Mouse (Mus musculus): Measurements from ENCODE around the gene Gpr88. TPM values are rescaled to one million over a fixed set of nuclear protein-coding genes. Genes with fewer than 3 reads are reported as not detected.

The Gpr88 gene
- polyA plus RNA-seq, 1 experiment from 2014 or later = 1.1 TPM

- ATAC-seq = no peak
- Histone ChIP-seq H3K9me3 (ENCODE audit: control insufficient read depth, low read length) (no peaks in the 10 kb centered on the region), H3K9ac (ENCODE audit: low read depth, low read length) (no peak overlapping the region), H3K36me3 (ENCODE audit: control insufficient read depth, insufficient read depth, low read length) (no peaks in the 10 kb centered on the region), H3K4me2 (ENCODE audit: low read depth, low read length) (no peak overlapping the region), H3K27me3 (replicated peaks; ENCODE audit: control insufficient read depth, insufficient read depth, low read length) (no peaks in the 10 kb centered on the region), H3K4me1 (ENCODE audit: control insufficient read depth, insufficient read depth, low read length) (no peaks in the 10 kb centered on the region), H3K27ac (ENCODE audit: low read length) (no peak overlapping the region), H3K4me3 (ENCODE audit: low read length) (no peak overlapping the region)
- WGBS = 93% methylated on average over 6 of the region's 6 CpGs
Measured at GRCm38 (mm10) chr3:116281663-116282062, 28.4 kb upstream of the Gpr88 start.

- Histone ChIP-seq H3K4me1 (ENCODE audit: control insufficient read depth, insufficient read depth, low read length) (no peaks in the 10 kb centered on the region), H3K27me3 (replicated peaks; ENCODE audit: control insufficient read depth, insufficient read depth, low read length) (no peaks in the 10 kb centered on the region), H3K36me3 (ENCODE audit: control insufficient read depth, insufficient read depth, low read length) (no peaks in the 10 kb centered on the region), H3K9ac (ENCODE audit: low read depth, low read length) (no peak overlapping the region), H3K4me2 (ENCODE audit: low read depth, low read length) (no peak overlapping the region), H3K27ac (ENCODE audit: low read length) (no peak overlapping the region), H3K4me3 (ENCODE audit: low read length) (no peak overlapping the region), H3K9me3 (ENCODE audit: control insufficient read depth, low read length) (no peaks in the 10 kb centered on the region)
- ATAC-seq = no peak
- 75% methylated on average over 8 of the region's 8 CpGs for WGBS
Measured at GRCm38 (mm10) chr3:116277146-116277545, 23.8 kb upstream of the Gpr88 start.

GRCm38 (mm10) chr3:116271679-116272078 is 18.4 kb upstream of the Gpr88 start:
- Histone ChIP-seq H3K9ac (ENCODE audit: low read depth, low read length) (no peak overlapping the region), H3K4me1 (ENCODE audit: control insufficient read depth, insufficient read depth, low read length) (no peaks in the 10 kb centered on the region), H3K27ac (ENCODE audit: low read length) (no peak overlapping the region), H3K9me3 (ENCODE audit: control insufficient read depth, low read length) (no peaks in the 10 kb centered on the region), H3K27me3 (replicated peaks; ENCODE audit: control insufficient read depth, insufficient read depth, low read length) (no peaks in the 10 kb centered on the region), H3K4me2 (ENCODE audit: low read depth, low read length) (no peak overlapping the region), H3K4me3 (ENCODE audit: low read length) (no peak overlapping the region), H3K36me3 (ENCODE audit: control insufficient read depth, insufficient read depth, low read length) (no peaks in the 10 kb centered on the region)
- no peak for ATAC-seq
- WGBS = 80% methylated on average over 6 of the region's 6 CpGs

GRCm38 (mm10) chr3:116267036-116267654 is 13.8 kb upstream of the Gpr88 start:
- H3K4me2 ChIP-seq (ENCODE audit: low read depth, low read length) = no peak overlapping the region
- no peaks in the 10 kb centered on the region for H3K27me3 ChIP-seq (replicated peaks; ENCODE audit: control insufficient read depth, insufficient read depth, low read length)
- H3K36me3 ChIP-seq (ENCODE audit: control insufficient read depth, insufficient read depth, low read length) = no peaks in the 10 kb centered on the region
- ATAC-seq = no peak
- no peaks in the 10 kb centered on the region for H3K4me1 ChIP-seq (ENCODE audit: control insufficient read depth, insufficient read depth, low read length)
- H3K4me3 ChIP-seq (ENCODE audit: low read length) = no peak overlapping the region
- no peaks in the 10 kb centered on the region for H3K9me3 ChIP-seq (ENCODE audit: control insufficient read depth, low read length)
- WGBS = 94% methylated on average over 2 of the region's 2 CpGs
- H3K9ac ChIP-seq (ENCODE audit: low read depth, low read length) = no peak overlapping the region
- no peak overlapping the region for H3K27ac ChIP-seq (ENCODE audit: low read length)

- WGBS = 49% methylated on average over 3 of the region's 3 CpGs
- Histone ChIP-seq H3K9me3 (ENCODE audit: control insufficient read depth, low read length) (no peaks in the 10 kb centered on the region), H3K27me3 (replicated peaks; ENCODE audit: control insufficient read depth, insufficient read depth, low read length) (no peaks in the 10 kb centered on the region), H3K9ac (ENCODE audit: low read depth, low read length) (no peak overlapping the region), H3K36me3 (ENCODE audit: control insufficient read depth, insufficient read depth, low read length) (no peaks in the 10 kb centered on the region), H3K4me1 (ENCODE audit: control insufficient read depth, insufficient read depth, low read length) (no peaks in the 10 kb centered on the region), H3K4me2 (ENCODE audit: low read depth, low read length) (no peak overlapping the region), H3K27ac (ENCODE audit: low read length) (no peak overlapping the region), H3K4me3 (ENCODE audit: low read length) (no peak overlapping the region)
- ATAC-seq = no peak
Measured at GRCm38 (mm10) chr3:116266360-116266759, 13.1 kb upstream of the Gpr88 start.

GRCm38 (mm10) chr3:116263977-116264376 is 10.7 kb upstream of the Gpr88 start:
- no peak for ATAC-seq
- no peaks in the 10 kb centered on the region for H3K36me3 ChIP-seq (ENCODE audit: control insufficient read depth, insufficient read depth, low read length)
- H3K27me3 ChIP-seq (replicated peaks; ENCODE audit: control insufficient read depth, insufficient read depth, low read length) = no peaks in the 10 kb centered on the region
- no peak overlapping the region for H3K4me3 ChIP-seq (ENCODE audit: low read length)
- 82% methylated on average over 1 of the region's 1 CpGs for WGBS
- no peak overlapping the region for H3K4me2 ChIP-seq (ENCODE audit: low read depth, low read length)
- H3K9ac ChIP-seq (ENCODE audit: low read depth, low read length) = no peak overlapping the region
- no peak overlapping the region for H3K27ac ChIP-seq (ENCODE audit: low read length)
- H3K4me1 ChIP-seq (ENCODE audit: control insufficient read depth, insufficient read depth, low read length) = no peaks in the 10 kb centered on the region
- H3K9me3 ChIP-seq (ENCODE audit: control insufficient read depth, low read length) = no peaks in the 10 kb centered on the region

- H3K27me3 ChIP-seq (replicated peaks; ENCODE audit: control insufficient read depth, insufficient read depth, low read length) = no peaks in the 10 kb centered on the region
- no peak overlapping the region for H3K9ac ChIP-seq (ENCODE audit: low read depth, low read length)
- no peaks in the 10 kb centered on the region for H3K9me3 ChIP-seq (ENCODE audit: control insufficient read depth, low read length)
- no peak overlapping the region for H3K4me2 ChIP-seq (ENCODE audit: low read depth, low read length)
- no peak overlapping the region for H3K27ac ChIP-seq (ENCODE audit: low read length)
- ATAC-seq = no peak
- H3K36me3 ChIP-seq (ENCODE audit: control insufficient read depth, insufficient read depth, low read length) = no peaks in the 10 kb centered on the region
- no peak overlapping the region for H3K4me3 ChIP-seq (ENCODE audit: low read length)
- WGBS = 83% methylated on average over 5 of the region's 5 CpGs
- H3K4me1 ChIP-seq (ENCODE audit: control insufficient read depth, insufficient read depth, low read length) = no peaks in the 10 kb centered on the region
Measured at GRCm38 (mm10) chr3:116263061-116263460, 9.8 kb upstream of the Gpr88 start.

- Histone ChIP-seq H3K4me1 (ENCODE audit: control insufficient read depth, insufficient read depth, low read length) (peaks cover 20% of the 10 kb centered on the region), H3K27me3 (replicated peaks; ENCODE audit: control insufficient read depth, insufficient read depth, low read length) (peaks cover 20% of the 10 kb centered on the region), H3K9me3 (ENCODE audit: control insufficient read depth, low read length) (no peaks in the 10 kb centered on the region), H3K4me2 (ENCODE audit: low read depth, low read length) (no peak overlapping the region), H3K9ac (ENCODE audit: low read depth, low read length) (no peak overlapping the region), H3K36me3 (ENCODE audit: control insufficient read depth, insufficient read depth, low read length) (no peaks in the 10 kb centered on the region), H3K27ac (ENCODE audit: low read length) (no peak overlapping the region), H3K4me3 (ENCODE audit: low read length) (no peak overlapping the region)
- no peak for ATAC-seq
- 53% methylated on average over 5 of the region's 5 CpGs for WGBS
Measured at GRCm38 (mm10) chr3:116256104-116256503, 2.8 kb upstream of the Gpr88 start.

GRCm38 (mm10) chr3:116252255-116253040 is 855 bp downstream of the Gpr88 start:
- WGBS = 1% methylated on average over 48 of the region's 48 CpGs
- peaks cover 30% of the 10 kb centered on the region for H3K27me3 ChIP-seq (replicated peaks; ENCODE audit: control insufficient read depth, insufficient read depth, low read length)
- peak overlapping the region; percentile 96 for H3K4me2 ChIP-seq (ENCODE audit: low read depth, low read length)
- no peak overlapping the region for H3K27ac ChIP-seq (ENCODE audit: low read length)
- peak; percentile 45 for ATAC-seq
- peaks cover 21% of the 10 kb centered on the region for H3K4me1 ChIP-seq (ENCODE audit: control insufficient read depth, insufficient read depth, low read length)
- peak overlapping the region; percentile 56 for H3K4me3 ChIP-seq (ENCODE audit: low read length)
- no peaks in the 10 kb centered on the region for H3K36me3 ChIP-seq (ENCODE audit: control insufficient read depth, insufficient read depth, low read length)
- no peaks in the 10 kb centered on the region for H3K9me3 ChIP-seq (ENCODE audit: control insufficient read depth, low read length)
- H3K9ac ChIP-seq (ENCODE audit: low read depth, low read length) = peak overlapping the region; percentile 58

All from intestine, embryonic 16.5 days (tissue).